Mouse (Mus musculus) liver, embryonic 14.5 days (tissue): ENCODE measurements around the gene 1700123O20Rik. TPM values are rescaled to one million over a fixed set of nuclear protein-coding genes. Genes with fewer than 3 reads are reported as not detected.

Experiments used
- ATAC-seq: fragments of 200-750 bp; cut with Nextera tagmentation; 2 replicates; pipeline ENCODE4 v1.8.0; 2017; ENCODE audit warnings: moderate number of reproducible peaks, mild to moderate bottlenecking, moderate library complexity; ENCODE audit not compliant: insufficient read depth
- DNase-seq, 3 experiments: peaks; one replicate each; pipeline ENCODE4 v3.0.0-alpha.2; 2012 to 2013; ENCODE audit warnings: low read depth in 3 of 3, low spot score in 3 of 3
- H3K27ac ChIP-seq: fragments of 300-500 bp; sonication (generic); 2 replicates; pipeline ENCODE4 v1.5.1; 2014; ENCODE audit warnings: moderate library complexity, mild to moderate bottlenecking, control low read depth, inconsistent platforms
- H3K27me3 ChIP-seq: fragments of 300-500 bp; sonication (generic); 2 replicates; pipeline ENCODE4 v1.6.1; 2014; ENCODE audit warnings: mild to moderate bottlenecking, low read length, moderate library complexity; ENCODE audit not compliant: control insufficient read depth, insufficient read depth
- H3K36me3 ChIP-seq: fragments of 300-500 bp; sonication (generic); replicated peaks from 2 replicates; pipeline ENCODE4 v1.6.1; 2014; ENCODE audit warnings: low read depth; ENCODE audit not compliant: control insufficient read depth, insufficient read depth
- H3K4me1 ChIP-seq, 2 experiments: fragments of 200-500 bp in 1 of 2; fragments of 300-500 bp in 1 of 2; sonication (generic) in 1 of 2; replicated peaks; 2 replicates each; pipeline ENCODE4 v1.6.1; 2012 to 2014; ENCODE audit warnings: antibody characterized with exemption in 1 of 2, inconsistent platforms in 1 of 2, low read length in 1 of 2; ENCODE audit not compliant: control insufficient read depth in 2 of 2, insufficient read depth in 2 of 2
- H3K4me2 ChIP-seq: fragments of 300-500 bp; sonication (generic); 2 replicates; pipeline ENCODE4 v1.6.1; 2014; ENCODE audit warnings: low read depth, mild to moderate bottlenecking, control low read depth, moderate library complexity
- H3K4me3 ChIP-seq, 2 experiments: fragments of 200-500 bp in 1 of 2; fragments of 300-500 bp in 1 of 2; sonication (generic) in 1 of 2; 2 replicates each; pipeline ENCODE4 v1.5.1; 2012 to 2014; ENCODE audit warnings: low read depth in 2 of 2, low read length in 2 of 2, mild to moderate bottlenecking in 2 of 2, control low read depth in 1 of 2, inconsistent platforms in 1 of 2, moderate library complexity in 1 of 2; ENCODE audit not compliant: insufficient read depth in 1 of 2
- H3K9ac ChIP-seq: fragments of 300-500 bp; sonication (generic); replicated peaks from 2 replicates; pipeline ENCODE4 v1.6.1; 2014; ENCODE audit warnings: mild to moderate bottlenecking, control low read depth, moderate library complexity
- H3K9me3 ChIP-seq: fragments of 300-500 bp; sonication (generic); 2 replicates; pipeline ENCODE4 v1.6.1; 2016; ENCODE audit warnings: low read length, mixed read lengths; ENCODE audit not compliant: control insufficient read depth
- CTCF ChIP-seq: IDR thresholded peaks from 2 replicates; pipeline ENCODE4 v1.5.1; 2016; ENCODE audit warnings: antibody characterized with exemption, low read depth, control low read depth
- EP300 ChIP-seq: IDR thresholded peaks from 2 replicates; pipeline ENCODE4 v1.6.1; 2016; ENCODE audit warnings: antibody characterized with exemption, low read depth
- WGBS: fragments of 180-500 bp; shearing (Covaris S2); extraction: QIAGEN DNeasy Blood & Tissue Kit; methylation state at CpG from one replicate; pipeline ENCODE4 v1.1.7; 2014; ENCODE audit not compliant: insufficient replicate concordance; 5-methylcytosine and 5-hydroxymethylcytosine counted together
- polyA plus RNA-seq, 2 experiments: library from polyadenylated mRNA; depleted of rRNA in 1 of 2; stranded (reverse) in 1 of 2; unstranded in 1 of 2; fragments of >200 nt; fragmentation: Nextera tagmentation in 1 of 2; extraction: Ambion mirVana in 1 of 2; gene quantifications; 2 replicates each; pipeline versions ENCODE4 v1.2.1 to v1.2.3; 2012 to 2014

The 1700123O20Rik gene
- polyA plus RNA-seq, 2 experiments: 33.6 to 39.9 TPM

- no peak overlapping the region for H3K27ac ChIP-seq
- peaks cover 0 to under 1% of the 10 kb centered on the region in 2 experiments; a peak in 1 of 4 replicates for H3K4me1 ChIP-seq
- no peak overlapping the region for H3K4me3 ChIP-seq
- DNase-seq (no peak), ATAC-seq (no peak)
- no peak overlapping the region for H3K9ac ChIP-seq
- H3K9me3 ChIP-seq: no peaks in the 10 kb centered on the region
- WGBS: 71% methylated on average over 11 of the region's 11 CpGs
- no peaks in the 10 kb centered on the region for H3K36me3 ChIP-seq
- TF ChIP-seq EP300: no peak
- TF ChIP-seq CTCF: no peak
- no peaks in the 10 kb centered on the region for H3K27me3 ChIP-seq
- no peak overlapping the region for H3K4me2 ChIP-seq
Measured at GRCm38 (mm10) chr14:54720041-54720440, 34.0 kb downstream of the 1700123O20Rik start.

GRCm38 (mm10) chr14:54720654-54721350 is 34.8 kb downstream of the 1700123O20Rik start:
- Histone ChIP-seq H3K4me1 (no peaks in the 10 kb centered on the region), H3K27me3 (no peaks in the 10 kb centered on the region), H3K36me3 (no peaks in the 10 kb centered on the region), H3K9me3 (no peaks in the 10 kb centered on the region), H3K9ac (no peak overlapping the region), H3K4me3 (no peak overlapping the region), H3K27ac (no peak overlapping the region), H3K4me2 (no peak overlapping the region)
- 64% methylated on average over 7 of the region's 7 CpGs for WGBS
- ATAC-seq (no peak), DNase-seq (no peak)
- TF ChIP-seq CTCF (no peak), EP300 (no peak)

GRCm38 (mm10) chr14:54721711-54722110 is 35.7 kb downstream of the 1700123O20Rik start:
- TF ChIP-seq CTCF (no peak), EP300 (no peak)
- Histone ChIP-seq H3K9me3 (no peaks in the 10 kb centered on the region), H3K27me3 (no peaks in the 10 kb centered on the region), H3K4me1 (no peaks in the 10 kb centered on the region), H3K27ac (no peak overlapping the region), H3K36me3 (no peaks in the 10 kb centered on the region), H3K4me2 (no peak overlapping the region), H3K4me3 (no peak overlapping the region), H3K9ac (no peak overlapping the region)
- 74% methylated on average over 10 of the region's 10 CpGs for WGBS
- no peak for ATAC-seq
- DNase-seq: no peak

GRCm38 (mm10) chr14:54724049-54724448 is 38.0 kb downstream of the 1700123O20Rik start:
- WGBS: 20% methylated on average over 6 of the region's 6 CpGs
- no peak for ATAC-seq

GRCm38 (mm10) chr14:54727565-54727964 is 41.5 kb downstream of the 1700123O20Rik start:
- DNase-seq (no peak), ATAC-seq (no peak)
- 55% methylated on average over 5 of the region's 5 CpGs for WGBS
- H3K4me3 ChIP-seq: no peak overlapping the region
- H3K27me3 ChIP-seq: no peaks in the 10 kb centered on the region
- no peak overlapping the region for H3K4me2 ChIP-seq
- no peaks in the 10 kb centered on the region for H3K4me1 ChIP-seq
- H3K9ac ChIP-seq: no peak overlapping the region
- TF ChIP-seq EP300: no peak
- no peak for TF ChIP-seq CTCF
- no peaks in the 10 kb centered on the region for H3K36me3 ChIP-seq
- no peak overlapping the region for H3K27ac ChIP-seq
- no peaks in the 10 kb centered on the region for H3K9me3 ChIP-seq

More at GRCm38 (mm10) chr14:54724049-54724448, 38.0 kb downstream of the 1700123O20Rik start:
- no peak for DNase-seq
- Histone ChIP-seq H3K27ac (no peak overlapping the region), H3K9me3 (no peaks in the 10 kb centered on the region), H3K4me1 (no peaks in the 10 kb centered on the region), H3K9ac (no peak overlapping the region), H3K27me3 (no peaks in the 10 kb centered on the region), H3K4me3 (no peak overlapping the region), H3K4me2 (no peak overlapping the region), H3K36me3 (no peaks in the 10 kb centered on the region)
- TF ChIP-seq EP300 (no peak), CTCF (no peak)
